Mouse (Mus musculus) midbrain, postnatal 0 days (tissue): ENCODE measurements at regions not wholly inside any gene's neighbourhood (a gene's known extent, or its start where the extent isn't known, plus 50 kb on each side); places are given as distances from the start of the nearest gene placed in this dataset.

ENCODE experiments used
- ATAC-seq: fragments of 200-750 bp; cut with Nextera tagmentation; 2 replicates; pipeline ENCODE4 v1.8.0; 2017; ENCODE audit warnings: moderate number of reproducible peaks, mild to moderate bottlenecking, moderate TSS enrichment, moderate library complexity; ENCODE audit not compliant: low FRiP score
- DNase-seq: peaks from one replicate; pipeline ENCODE4 v3.0.0-alpha.2; 2015; ENCODE audit warnings: low spot score
- H3K27ac ChIP-seq: fragments of 300-500 bp; sonication (generic); 2 replicates; pipeline ENCODE4 v1.5.1; 2014; ENCODE audit warnings: low read depth, mild to moderate bottlenecking, low read length, mixed read lengths
- H3K27me3 ChIP-seq: fragments of 300-500 bp; sonication (generic); 2 replicates; pipeline ENCODE4 v1.6.1; 2014; ENCODE audit warnings: low read length, control low read depth, mixed read lengths; ENCODE audit not compliant: insufficient read depth
- H3K36me3 ChIP-seq: fragments of 300-500 bp; sonication (generic); 2 replicates; pipeline ENCODE4 v1.6.1; 2014; ENCODE audit warnings: low read length, control low read depth, mixed read lengths; ENCODE audit not compliant: insufficient read depth
- H3K4me1 ChIP-seq: fragments of 300-500 bp; sonication (generic); 2 replicates; pipeline ENCODE4 v1.6.1; 2014; ENCODE audit warnings: mild to moderate bottlenecking, control low read depth, antibody characterized with exemption, low read length, mixed read lengths; ENCODE audit not compliant: insufficient read depth
- H3K4me2 ChIP-seq: fragments of 300-500 bp; sonication (generic); 2 replicates; pipeline ENCODE4 v1.6.1; 2014; ENCODE audit warnings: low read depth, mild to moderate bottlenecking, low read length, mixed read lengths; ENCODE audit not compliant: poor library complexity, severe bottlenecking
- H3K4me3 ChIP-seq: fragments of 300-500 bp; sonication (generic); 2 replicates; pipeline ENCODE4 v1.5.1; 2014; ENCODE audit warnings: low read depth, mild to moderate bottlenecking, low read length, moderate library complexity
- H3K9ac ChIP-seq: fragments of 300-500 bp; sonication (generic); replicated peaks from 2 replicates; pipeline ENCODE4 v1.6.1; 2014; ENCODE audit warnings: mild to moderate bottlenecking, low read length, moderate library complexity, mixed read lengths; ENCODE audit not compliant: poor library complexity, severe bottlenecking
- H3K9me3 ChIP-seq: fragments of 300-500 bp; sonication (generic); 2 replicates; pipeline ENCODE4 v1.6.1; 2016; ENCODE audit warnings: low read length, control low read depth
- CTCF ChIP-seq: IDR thresholded peaks from 2 replicates; pipeline ENCODE4 v1.5.1; 2016; ENCODE audit warnings: antibody characterized with exemption, mild to moderate bottlenecking
- WGBS: fragments of 180-500 bp; shearing (Covaris S2); extraction: QIAGEN DNeasy Blood & Tissue Kit; methylation state at CpG from one replicate; pipeline ENCODE4 v1.1.7; 2014; 5-methylcytosine and 5-hydroxymethylcytosine counted together

DNA sequence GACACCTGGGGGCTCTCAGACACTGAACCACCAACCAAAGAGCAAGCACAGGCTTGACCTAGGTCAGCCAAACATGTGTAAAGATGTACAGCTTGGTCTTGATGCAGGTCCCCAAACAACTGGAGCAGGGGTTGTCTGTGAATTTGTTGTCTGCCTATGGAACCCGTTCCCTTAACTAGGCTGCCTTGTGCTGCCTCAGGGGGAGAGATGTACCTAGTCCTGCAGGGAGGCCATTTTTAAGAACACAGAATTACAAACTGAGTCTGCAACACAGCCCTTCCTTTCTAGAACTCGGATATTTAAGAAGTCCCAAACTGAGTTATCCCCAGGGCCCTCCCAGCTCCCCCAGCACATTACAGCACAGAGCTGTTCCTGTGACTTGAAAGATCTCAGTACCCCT lies 57.5 kb upstream of the Lama4 start:
- no peak overlapping the region for H3K9ac ChIP-seq
- no peaks in the 10 kb centered on the region for H3K9me3 ChIP-seq
- no peak overlapping the region for H3K4me2 ChIP-seq
- no peaks in the 10 kb centered on the region for H3K36me3 ChIP-seq
- no peaks in the 10 kb centered on the region for H3K4me1 ChIP-seq
- TF ChIP-seq CTCF, result no peak
- DNase-seq (no peak), ATAC-seq (no peak)
- no peaks in the 10 kb centered on the region for H3K27me3 ChIP-seq
- WGBS, result 80% methylated on average over 2 of the region's 2 CpGs
- no peak overlapping the region for H3K4me3 ChIP-seq
- H3K27ac ChIP-seq, result peak overlapping the region; percentile 47; the same call in 1 of the 2 replicates

DNA sequence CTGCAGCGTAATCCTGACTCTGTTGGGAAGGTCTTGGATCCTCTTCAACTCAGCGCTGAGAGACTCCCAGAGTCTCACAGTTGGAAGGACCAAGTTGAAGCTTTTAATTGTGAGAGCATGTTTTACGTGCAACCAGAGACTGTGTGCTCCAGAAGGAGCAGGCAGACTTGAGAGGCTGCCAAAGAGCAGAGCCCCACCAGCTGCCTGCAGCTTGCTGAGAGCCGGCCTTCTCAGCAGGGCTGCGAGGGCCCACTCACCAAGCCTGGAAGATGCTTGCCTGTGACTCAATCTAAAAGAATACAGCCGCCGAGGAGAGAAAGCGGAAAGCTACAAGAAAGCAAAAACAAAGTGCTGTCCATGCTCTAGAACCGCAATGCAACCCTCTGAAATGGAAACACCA lies 57.0 kb upstream of the Lama4 start:
- Histone ChIP-seq H3K4me2 (no peak overlapping the region), H3K27ac (no peak overlapping the region), H3K27me3 (no peaks in the 10 kb centered on the region), H3K9ac (no peak overlapping the region), H3K9me3 (no peaks in the 10 kb centered on the region), H3K36me3 (no peaks in the 10 kb centered on the region), H3K4me1 (no peaks in the 10 kb centered on the region), H3K4me3 (no peak overlapping the region)
- ATAC-seq (peak; percentile 52; the same call in 1 of the 2 replicates), DNase-seq (peak; percentile 79)
- WGBS, result 56% methylated on average over 9 of the region's 9 CpGs
- no peak for TF ChIP-seq CTCF

DNA sequence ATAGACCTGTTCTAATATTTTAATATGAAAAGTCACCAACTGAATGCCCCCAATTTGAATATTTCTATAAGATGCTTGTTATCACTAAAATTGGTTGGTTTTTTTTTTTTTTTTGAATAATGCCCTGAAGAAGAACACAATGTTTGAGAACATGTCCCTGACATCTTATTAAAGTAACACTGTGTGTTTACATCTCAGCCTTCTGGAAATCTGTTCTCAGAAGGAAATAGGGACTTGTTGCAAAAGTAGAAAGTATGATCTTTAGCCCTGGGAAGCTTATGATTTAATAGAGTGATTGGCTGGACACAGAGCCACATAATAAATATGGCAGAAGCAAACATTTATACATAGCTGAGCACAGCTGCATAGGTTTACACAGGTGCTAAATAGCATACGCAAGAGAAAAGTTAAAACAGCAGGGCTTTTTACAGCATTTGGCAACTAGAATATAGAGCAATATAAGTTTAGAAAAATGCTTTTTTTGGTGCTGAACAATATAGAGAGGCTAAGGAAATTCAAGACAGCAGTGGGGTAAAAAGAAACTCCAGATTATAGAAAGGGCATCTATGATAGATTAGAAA lies 56.1 kb upstream of the Lama4 start:
- H3K9ac ChIP-seq, result no peak overlapping the region
- H3K4me1 ChIP-seq, result no peaks in the 10 kb centered on the region
- H3K9me3 ChIP-seq, result no peaks in the 10 kb centered on the region
- no peak overlapping the region for H3K4me2 ChIP-seq
- H3K36me3 ChIP-seq, result no peaks in the 10 kb centered on the region
- H3K27me3 ChIP-seq, result no peaks in the 10 kb centered on the region
- DNase-seq, result no peak
- H3K4me3 ChIP-seq, result no peak overlapping the region
- no peak for ATAC-seq
- TF ChIP-seq CTCF, result no peak
- WGBS, result 91% methylated on average over 1 of the region's 1 CpGs
- no peak overlapping the region for H3K27ac ChIP-seq

DNA sequence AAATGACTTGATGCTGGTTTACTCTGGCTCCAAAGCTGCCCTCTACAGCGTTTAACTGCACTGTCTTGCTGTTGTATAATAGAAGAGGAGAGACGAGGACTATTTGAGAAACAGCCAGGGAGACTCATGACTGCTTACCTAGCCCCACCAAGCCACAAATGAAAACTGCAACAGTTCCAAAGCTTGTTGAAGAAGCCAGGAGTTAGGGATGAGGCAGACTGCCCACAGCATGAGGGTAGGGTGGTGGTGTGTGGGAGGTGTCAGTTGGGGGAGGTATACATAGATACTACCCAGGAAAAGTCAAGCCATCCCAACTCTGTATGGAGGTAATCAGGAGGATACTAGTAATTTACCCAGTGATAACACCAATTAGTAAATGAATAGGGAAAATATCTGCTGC lies 55.5 kb upstream of the Lama4 start:
- Histone ChIP-seq H3K36me3 (no peaks in the 10 kb centered on the region), H3K4me1 (no peaks in the 10 kb centered on the region)
- WGBS, result 79% methylated on average over 2 of the region's 2 CpGs

DNA sequence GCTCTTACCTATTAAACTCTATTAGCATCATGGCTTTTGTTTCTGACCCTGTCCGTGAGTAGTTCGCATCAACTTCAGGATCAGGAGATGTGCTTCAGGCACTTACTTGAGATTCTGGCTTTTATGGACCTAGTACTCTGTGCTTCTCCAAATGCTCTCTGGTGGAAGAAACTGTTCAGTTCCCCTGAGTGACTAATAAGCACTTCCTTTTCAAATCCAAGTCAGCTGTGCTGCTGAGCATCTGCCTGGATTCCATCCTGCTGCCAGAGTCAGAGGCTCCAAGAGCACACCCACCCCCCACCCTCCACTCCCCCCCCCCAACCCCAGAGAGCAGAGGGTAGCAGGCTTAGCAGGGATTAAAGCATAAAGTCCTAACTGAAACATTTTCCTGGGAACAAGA lies 52.3 kb upstream of the Lama4 start:
- WGBS, result 89% methylated on average over 2 of the region's 2 CpGs
- no peak for TF ChIP-seq CTCF
- no peak overlapping the region for H3K27ac ChIP-seq
- no peaks in the 10 kb centered on the region for H3K36me3 ChIP-seq
- no peak for ATAC-seq
- H3K4me3 ChIP-seq, result no peak overlapping the region
- H3K4me2 ChIP-seq, result no peak overlapping the region
- DNase-seq, result no peak
- no peaks in the 10 kb centered on the region for H3K9me3 ChIP-seq
- H3K9ac ChIP-seq, result no peak overlapping the region
- no peaks in the 10 kb centered on the region for H3K4me1 ChIP-seq
- no peaks in the 10 kb centered on the region for H3K27me3 ChIP-seq

More for the DNA sequence above, 55.5 kb upstream of the Lama4 start:
- ATAC-seq (no peak), DNase-seq (no peak)
- Histone ChIP-seq H3K4me2 (no peak overlapping the region), H3K9ac (no peak overlapping the region), H3K27me3 (no peaks in the 10 kb centered on the region), H3K27ac (no peak overlapping the region), H3K4me3 (no peak overlapping the region), H3K9me3 (no peaks in the 10 kb centered on the region)
- no peak for TF ChIP-seq CTCF
